Mouse (Mus musculus): ENCODE measurements around the gene Anapc11.

GRCm38 (mm10) chr11:120620195-120620594 is 22.0 kb downstream of the Anapc11 start:
- TF ChIP-seq CTCF (IDR thresholded peaks at IDR 0.05; ENCODE audit: low read depth, low read length) (no peak), POLR2A (IDR thresholded peaks at IDR 0.05; ENCODE audit: insufficient read depth, low read length) (no peak), EP300 (IDR thresholded peaks at IDR 0.05; ENCODE audit: insufficient read depth, low read depth, low read length) (no peak)

Measured in ES-Bruce4 (cell line).